Mouse (Mus musculus) megakaryocyte, embryonic 14.5 days (primary cell): Measurements from ENCODE around the gene Kif5a.

Experiments used
- FLI1 ChIP-seq: IDR thresholded peaks from 2 replicates; pipeline ENCODE4 v1.6.1; 2012; ENCODE audit warnings: low read length, inconsistent platforms, mixed read lengths
- GATA1 ChIP-seq: IDR thresholded peaks from 3 replicates; pipeline ENCODE4 v1.6.1; 2012; ENCODE audit warnings: mixed read lengths, low read length, inconsistent platforms, borderline replicate concordance

GRCm38 (mm10) chr10:127292987-127293538 is 29.9 kb upstream of the Kif5a start:
- TF ChIP-seq FLI1 (no peak), GATA1 (no peak)
